Mouse (Mus musculus) lung, adult 2 months (tissue): ENCODE measurements around the gene Eif4h.

Source experiments
- CTCF ChIP-seq: fragments of 200-500 bp; IDR thresholded peaks from 2 replicates; pipeline ENCODE4 v1.5.1; 2011; ENCODE audit warnings: mild to moderate bottlenecking, low read length, control low read depth; ENCODE audit not compliant: insufficient read depth
- POLR2A ChIP-seq: fragments of 200-500 bp; IDR thresholded peaks from 2 replicates; pipeline ENCODE4 v1.6.1; 2011; ENCODE audit warnings: low read depth, mild to moderate bottlenecking, control low read depth, low read length, borderline replicate concordance; ENCODE audit errors: extremely low read depth

- TF ChIP-seq CTCF (no peak), POLR2A (no peak)
These were observed 32.9 kb upstream of the Eif4h start for GRCm38 (mm10) chr5:134672198-134672516.
